Mouse (Mus musculus) left cerebral cortex, adult 18-20 months (tissue): ENCODE data around the gene Fhod1. TPM values are rescaled to one million over a fixed set of nuclear protein-coding genes. Genes with fewer than 3 reads are reported as not detected.

Experiments used
- DNase-seq, 2 experiments: peaks; one replicate each; pipeline ENCODE4 v3.0.0; 2021 to 2022; ENCODE audit warnings: low spot score in 2 of 2, mixed read lengths in 1 of 2
- long read RNA-seq, 2 experiments: library from polyadenylated mRNA; stranded (forward); transcript quantifications; one replicate each; pipeline ENCODE4 v2.0.0; 2021
- total RNA-seq, 2 experiments: library from RNA; stranded (reverse); gene quantifications; 2 replicates each; pipeline ENCODE4 v1.2.3; 2021

The Fhod1 gene
- total RNA-seq, result 1 to 10 TPM; 3.1 to 3.3 TPM
- long read RNA-seq, experiment 1, partial matches to known transcripts, result 0 of 2 reads
- long read RNA-seq, experiment 1, other reads (novel, unspliced or antisense), result 2 of 2 reads
- long read RNA-seq, experiment 2, partial matches to known transcripts, result 3 of 3 reads
- long read RNA-seq, experiment 2, other reads (novel, unspliced or antisense), result 0 of 3 reads

DNA sequence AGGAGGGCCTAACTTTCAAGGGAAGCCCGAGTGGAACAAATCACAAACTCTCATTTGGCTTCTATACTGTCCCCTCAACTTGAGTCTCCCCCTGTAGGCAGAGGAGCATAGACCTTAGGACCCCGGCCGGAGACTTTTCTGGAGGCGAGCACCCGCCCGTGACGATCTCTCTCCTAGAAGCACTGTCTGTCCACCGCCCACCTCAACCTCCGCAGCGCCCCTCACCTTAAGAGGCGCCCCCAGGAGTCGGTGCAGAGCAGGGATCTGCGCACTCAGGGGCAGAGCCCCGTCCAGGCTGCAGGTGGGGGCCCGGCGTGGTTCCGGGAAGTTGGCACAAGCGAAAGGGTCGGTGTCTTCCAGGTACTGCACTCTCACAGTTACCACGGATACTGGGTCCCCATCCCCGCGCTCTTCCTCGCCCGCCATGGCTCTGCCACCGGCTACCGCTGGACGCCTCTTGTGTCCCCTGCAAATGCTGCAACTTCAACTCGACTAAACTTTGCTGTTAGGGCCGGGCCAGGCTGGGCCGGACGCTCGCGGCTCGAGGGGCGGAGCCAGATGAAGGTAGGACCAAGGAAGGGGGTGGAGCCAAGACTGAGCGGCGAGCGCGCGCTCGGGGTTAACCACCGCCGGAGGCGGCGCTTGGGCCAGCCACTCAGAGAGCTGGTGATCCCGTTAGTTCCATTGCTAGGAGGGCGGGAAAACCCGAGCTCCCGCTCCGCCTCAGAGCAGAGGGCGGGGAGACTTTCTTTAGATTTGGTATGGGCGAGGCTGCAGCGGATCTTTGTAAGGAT, at the start of gene Fhod1:
Gene Fhod1 (minus strand): TSS at position 526 of the 794 bp plus-strand sequence.
- DNase-seq, result peak; percentile 83 to 89

DNA sequence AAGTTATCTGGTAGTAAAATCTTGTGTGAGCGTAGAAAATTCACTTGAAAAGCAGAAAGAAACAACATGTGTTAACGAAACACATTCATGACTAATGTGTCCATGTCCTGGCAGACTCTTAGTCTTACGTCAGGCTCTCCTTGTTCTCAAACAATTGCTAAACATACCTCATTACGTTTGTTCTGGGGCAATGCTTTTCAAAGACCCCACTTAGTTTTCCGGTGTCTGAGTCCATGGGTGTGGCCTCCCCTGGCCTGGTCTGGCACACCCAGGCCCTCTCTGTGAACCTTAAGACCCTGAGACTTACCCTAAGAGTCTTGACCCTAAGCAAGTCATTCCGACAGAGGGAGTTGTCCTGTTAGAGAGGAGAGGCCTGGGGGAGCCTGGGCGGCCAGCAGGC, 46.2 kb upstream of the Fhod1 start:
- no peak for DNase-seq

DNA sequence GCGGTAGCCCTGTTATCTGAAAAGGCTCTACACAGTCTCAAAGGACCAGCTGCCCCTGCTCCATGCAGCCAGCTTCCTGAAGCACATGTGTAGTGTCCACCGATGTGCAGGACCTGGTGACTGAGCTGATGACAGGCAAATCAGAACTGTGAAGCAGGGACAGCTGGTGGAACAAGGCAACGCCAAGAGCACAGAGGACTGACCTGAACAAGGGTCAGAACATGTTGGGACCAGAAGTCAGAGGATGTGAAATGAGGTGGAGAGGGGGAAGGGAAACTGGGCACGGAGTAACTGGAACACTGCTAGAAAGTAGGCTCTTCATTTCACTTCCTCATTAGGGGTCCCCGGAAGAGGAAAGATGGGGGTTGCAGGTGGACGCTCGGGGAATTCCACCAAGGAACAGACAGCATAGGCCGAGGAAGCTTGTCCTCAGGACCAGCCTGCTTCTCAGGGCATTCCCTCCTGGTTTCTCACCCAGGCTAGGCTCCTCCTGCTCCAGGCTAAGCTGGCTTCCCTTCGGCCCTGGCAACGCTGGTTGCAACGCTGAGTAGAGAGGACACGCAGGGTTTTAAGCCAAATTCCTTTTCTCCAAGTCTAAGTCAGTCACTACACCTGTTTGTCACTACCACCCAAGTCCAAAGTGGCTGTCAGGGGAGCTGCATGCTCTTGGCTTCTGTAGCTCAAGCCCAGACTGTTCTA, 45.5 kb upstream of the Fhod1 start:
- no peak for DNase-seq

DNA sequence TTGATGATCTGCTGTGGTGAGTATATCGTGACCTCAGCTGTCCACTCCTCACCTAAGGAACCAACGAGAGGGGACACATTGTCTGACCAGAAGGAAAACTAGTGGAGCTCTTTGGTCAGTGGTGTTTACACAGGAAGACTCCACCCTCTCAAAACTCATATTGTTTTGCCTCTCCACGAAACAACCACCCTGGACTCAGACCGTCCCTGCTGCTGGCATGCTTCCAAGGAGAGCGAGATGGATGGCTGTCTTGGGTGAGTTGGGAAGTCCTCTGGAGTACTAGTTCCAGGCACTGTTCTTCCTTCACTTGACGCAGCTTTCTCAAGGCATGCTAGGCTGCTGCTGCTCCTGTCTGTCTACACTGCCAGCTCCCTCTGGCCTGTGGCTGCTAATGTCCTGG, 41.3 kb upstream of the Fhod1 start:
- no peak for DNase-seq

DNA sequence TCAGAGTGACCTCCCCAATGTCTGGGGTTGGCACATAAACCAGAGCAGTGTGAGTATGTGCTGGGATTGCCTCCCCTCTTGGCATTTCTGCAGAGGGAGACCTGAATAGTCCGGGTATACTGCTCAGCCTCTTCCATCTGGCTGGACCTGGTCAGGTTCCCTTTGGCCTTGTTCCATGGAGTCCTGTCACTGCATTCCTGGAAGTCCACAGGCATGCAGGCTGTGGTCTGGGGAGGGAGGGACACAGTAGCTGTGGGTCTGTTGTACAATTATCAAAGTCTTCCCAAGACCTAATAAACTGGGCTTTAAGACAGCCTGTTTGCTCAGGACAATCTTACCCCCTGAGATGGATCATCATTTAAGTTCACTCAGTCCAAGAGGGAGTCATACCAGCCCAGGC, 39.4 kb upstream of the Fhod1 start:
- DNase-seq, result no peak

DNA sequence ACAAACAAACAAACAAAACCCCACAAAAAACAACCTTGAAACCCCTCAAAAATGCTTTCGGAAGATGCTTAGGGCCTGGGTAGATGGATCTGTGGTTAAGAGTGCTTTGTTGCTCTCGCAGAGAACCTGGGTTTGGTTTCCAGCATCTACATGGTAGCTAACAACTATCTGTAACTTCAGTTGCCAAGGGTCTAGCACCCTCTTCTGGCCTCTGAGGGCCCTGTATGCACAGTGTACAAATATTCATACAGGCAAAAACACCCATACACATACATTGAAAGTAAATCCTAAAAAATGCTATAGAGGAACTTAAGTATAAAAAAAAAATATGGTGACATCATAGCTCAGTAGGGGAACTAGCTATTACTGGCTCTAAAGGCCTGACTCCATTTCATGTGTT, 36.3 kb upstream of the Fhod1 start:
- no peak for DNase-seq

DNA sequence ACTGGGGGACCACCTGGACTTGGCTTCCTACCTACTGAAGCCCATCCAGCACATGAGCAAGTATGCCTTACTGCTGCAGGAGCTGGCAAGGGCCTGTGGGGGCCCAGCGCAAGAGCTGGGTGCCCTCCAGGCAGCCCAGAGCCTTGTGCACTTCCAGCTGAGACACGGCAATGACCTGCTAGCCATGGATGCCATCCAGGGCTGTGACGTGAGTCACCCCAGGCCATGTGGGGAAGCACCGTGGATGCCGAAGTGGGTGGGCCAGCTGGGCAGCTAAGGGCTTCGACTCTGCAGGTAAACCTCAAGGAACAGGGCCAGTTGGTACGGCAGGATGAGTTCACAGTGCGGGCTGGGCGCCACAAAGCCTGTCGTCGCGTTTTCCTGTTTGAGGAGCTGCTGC, 32.6 kb upstream of the Fhod1 start:
- no peak for DNase-seq

DNA sequence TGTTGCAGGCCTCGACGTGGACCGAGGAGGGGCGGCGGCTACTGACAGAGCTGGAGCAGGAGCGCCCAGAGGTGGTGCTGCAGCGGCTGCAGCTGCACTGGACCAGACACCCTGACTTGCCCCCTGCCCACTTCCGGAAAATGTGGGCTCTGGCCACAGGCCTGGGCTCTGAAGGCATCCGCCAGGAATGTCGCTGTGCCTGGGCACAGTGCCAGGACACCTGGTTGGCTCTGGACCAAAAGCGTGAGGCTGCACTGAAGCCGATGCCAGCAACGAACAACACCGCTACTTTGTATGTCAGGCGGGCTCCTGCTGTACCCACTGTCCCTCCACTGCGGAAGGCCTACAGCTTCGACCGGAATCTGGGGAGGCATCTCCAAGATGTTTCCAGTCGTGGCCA, 30.9 kb upstream of the Fhod1 start:
- DNase-seq, result no peak

DNA sequence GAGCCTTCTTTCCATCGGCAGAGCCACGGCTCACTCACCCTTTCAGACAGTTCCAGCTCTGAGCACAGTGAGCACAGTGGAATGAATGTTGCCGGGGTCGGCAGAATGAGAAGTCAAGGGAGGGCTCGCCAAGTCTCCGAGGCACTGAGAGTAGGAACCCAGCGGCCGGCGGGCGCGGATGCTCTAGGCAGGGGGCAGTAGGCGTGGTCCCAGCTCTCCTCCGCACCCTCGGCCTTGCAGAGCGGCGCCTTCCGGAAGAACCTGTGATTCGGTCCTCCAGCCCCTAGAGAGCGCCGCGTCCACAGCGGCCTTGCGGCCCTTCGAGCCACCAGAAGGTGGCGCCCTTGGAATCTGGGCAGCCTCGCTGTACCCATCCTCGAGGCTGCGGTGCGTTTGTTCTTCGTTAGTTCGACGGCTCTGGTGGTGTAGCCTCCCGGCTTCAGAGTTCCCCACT, 26.8 kb upstream of the Fhod1 start:
- DNase-seq, result no peak

DNA sequence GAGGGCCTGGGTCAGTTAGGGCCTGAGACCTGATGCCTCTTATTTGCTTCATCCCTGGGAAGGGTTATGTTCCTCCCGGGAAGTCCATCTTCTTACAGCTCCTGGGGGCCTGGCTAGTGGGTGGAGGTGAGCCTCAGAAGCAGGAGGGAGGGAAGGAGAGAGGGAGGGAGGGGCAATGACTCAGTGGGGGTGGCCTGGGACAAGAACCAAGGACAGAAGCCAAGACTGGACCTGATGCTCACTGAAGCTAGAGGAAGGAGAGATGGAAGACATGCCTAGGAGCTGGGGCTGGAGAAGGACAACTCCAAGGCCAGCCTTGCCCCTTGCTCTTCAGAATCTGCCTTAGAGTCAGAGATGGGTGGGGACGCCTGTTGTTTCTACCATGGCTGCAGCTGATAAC, 25.3 kb upstream of the Fhod1 start, which contains the start of gene Plekhg4:
Gene Plekhg4 (plus strand): TSS at position 243 of the 400 bp plus-strand sequence.
- no peak for DNase-seq

DNA sequence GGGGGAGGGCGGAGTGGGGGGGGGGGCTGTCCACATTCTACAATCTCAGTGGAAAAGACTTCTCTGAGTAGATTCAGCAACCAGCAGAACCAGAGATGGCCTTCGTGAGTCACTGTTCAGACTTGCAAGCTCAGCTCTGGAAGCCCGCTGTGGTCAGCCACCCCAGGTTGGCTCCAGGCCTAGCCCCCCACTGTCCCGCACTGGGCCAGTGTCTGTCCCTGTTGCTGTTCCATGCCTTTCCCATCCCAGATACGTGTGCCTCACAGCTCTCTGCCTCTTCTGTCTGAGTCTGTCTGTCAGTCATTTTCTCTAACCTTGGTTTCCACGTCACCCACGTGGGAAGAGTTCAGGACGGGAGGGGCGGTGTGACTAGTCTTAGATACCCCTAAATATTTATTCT, 24.7 kb upstream of the Fhod1 start:
- no peak for DNase-seq

DNA sequence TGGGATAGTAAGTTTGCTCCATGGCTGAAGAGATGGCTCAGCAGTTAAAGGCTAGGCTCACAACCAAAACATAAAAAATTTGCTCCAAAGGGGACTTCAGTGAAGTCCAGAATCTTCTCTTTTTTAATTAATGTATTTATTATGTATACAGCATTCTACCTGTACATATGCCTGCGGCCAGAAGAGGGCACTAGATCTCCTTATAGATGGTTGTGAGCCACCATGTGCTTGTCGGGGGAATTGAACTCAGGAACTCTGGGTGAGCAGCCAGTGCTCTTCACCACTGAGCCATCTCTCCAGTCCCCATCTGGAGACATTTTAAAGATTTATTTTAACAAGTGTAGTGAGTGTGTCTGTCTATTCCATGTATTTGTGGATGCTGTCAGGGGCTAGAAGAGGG, 19.4 kb upstream of the Fhod1 start:
- no peak for DNase-seq

DNA sequence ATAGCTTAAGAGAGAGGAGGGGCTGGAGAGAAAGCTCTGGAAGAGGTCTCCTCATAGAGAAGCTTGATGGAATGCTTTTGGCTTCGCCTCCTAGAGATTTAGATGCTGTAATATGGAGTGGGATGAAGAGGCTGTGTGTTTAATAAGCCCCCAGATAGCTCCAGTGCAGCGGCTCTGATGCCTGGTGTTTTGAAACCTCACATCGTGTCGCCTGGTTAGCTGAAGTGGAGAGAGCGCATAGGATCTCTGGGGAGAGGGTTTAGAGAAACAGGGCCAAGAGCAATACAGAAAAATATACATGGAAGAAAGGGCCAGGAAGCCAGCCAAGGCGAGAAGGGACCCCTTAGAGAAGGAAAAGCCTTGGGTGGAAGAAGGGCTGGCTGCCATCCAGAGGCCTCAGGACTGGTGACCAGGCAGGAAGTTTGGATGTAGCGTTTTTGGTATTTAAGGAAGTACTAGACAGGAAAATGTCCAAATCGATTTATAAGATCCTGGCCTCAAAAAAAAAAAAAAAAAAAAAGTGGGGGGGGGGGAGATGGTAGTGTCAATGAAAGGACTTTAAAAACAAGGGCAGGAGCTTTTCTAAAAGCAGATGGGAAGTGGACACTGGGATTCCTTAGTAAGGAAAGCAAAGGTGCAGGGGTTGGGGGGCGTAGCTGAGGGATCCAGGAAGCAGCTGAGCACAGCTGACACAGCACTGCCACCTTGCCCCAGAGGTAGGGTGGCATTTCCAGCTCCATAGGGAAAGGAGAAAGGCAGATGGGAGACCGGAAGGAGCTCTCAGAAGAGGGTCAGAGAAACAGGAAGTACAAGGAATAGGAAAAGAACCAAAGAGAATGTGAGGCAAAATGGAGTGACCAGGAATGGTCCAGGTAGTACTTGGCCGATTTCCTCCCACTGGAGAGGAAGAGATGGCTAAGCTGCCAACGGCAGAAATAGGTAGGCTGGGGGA, 14.3 kb upstream of the Fhod1 start:
- DNase-seq, result no peak

DNA sequence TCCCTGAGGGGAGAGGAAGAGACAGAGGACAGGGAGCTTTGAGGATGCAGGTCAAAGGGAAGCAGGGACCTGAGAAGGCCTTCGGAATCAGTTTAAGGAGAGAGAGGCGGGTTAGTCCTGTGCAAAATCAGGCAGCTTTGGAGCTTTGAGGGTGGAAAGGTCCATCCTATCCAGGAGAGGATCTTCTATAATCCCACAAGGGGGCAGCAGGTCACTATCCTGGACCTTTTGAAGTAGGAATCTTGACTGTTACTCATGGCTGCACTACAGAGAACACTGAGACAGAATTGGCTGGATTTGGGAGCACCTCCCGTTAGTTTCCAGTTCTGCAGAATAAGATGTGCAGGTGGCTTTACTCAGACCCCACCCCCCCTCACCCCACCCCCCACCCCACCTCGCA, 11.9 kb upstream of the Fhod1 start:
- no peak for DNase-seq

DNA sequence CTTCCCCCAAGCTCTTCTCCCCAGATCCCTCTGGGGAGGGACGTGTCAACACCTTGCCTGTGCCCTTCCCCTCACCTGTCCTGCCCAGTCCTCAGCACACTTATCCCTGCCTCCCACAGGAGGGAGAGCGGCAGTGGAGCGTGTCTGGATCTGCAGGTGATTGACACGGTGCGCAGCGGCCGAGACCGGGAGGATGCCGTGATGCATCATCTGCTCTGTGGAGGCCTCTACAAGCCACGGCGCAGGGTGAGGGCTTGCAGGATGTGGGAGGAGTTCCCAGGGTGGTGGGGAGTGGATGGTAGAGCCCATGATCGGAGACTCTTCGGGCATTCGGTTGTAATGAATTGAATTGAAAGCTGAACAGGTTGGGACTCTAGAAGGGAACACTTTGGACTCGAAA, 11.5 kb upstream of the Fhod1 start:
- no peak for DNase-seq

DNA sequence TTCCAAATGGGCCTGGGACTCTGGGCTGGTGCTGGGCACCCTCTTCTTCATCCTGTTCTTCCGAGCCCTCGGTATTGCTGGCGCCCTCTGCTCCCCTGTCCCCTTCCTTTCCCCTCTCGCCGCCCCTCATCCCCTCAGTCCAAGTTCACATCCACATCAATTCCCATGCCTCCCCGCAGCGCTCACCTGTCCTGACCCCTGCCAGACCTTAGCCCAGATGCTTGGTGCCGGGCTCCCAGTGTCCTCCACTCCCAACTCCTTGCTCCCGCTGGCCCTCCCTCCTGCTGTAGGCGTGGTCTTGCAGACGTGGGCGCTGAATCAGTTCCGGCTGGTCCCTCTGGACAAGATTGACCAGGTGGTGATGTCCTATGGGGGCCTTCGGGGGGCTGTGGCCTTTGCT, 8.9 kb upstream of the Fhod1 start:
- DNase-seq, result no peak

DNA sequence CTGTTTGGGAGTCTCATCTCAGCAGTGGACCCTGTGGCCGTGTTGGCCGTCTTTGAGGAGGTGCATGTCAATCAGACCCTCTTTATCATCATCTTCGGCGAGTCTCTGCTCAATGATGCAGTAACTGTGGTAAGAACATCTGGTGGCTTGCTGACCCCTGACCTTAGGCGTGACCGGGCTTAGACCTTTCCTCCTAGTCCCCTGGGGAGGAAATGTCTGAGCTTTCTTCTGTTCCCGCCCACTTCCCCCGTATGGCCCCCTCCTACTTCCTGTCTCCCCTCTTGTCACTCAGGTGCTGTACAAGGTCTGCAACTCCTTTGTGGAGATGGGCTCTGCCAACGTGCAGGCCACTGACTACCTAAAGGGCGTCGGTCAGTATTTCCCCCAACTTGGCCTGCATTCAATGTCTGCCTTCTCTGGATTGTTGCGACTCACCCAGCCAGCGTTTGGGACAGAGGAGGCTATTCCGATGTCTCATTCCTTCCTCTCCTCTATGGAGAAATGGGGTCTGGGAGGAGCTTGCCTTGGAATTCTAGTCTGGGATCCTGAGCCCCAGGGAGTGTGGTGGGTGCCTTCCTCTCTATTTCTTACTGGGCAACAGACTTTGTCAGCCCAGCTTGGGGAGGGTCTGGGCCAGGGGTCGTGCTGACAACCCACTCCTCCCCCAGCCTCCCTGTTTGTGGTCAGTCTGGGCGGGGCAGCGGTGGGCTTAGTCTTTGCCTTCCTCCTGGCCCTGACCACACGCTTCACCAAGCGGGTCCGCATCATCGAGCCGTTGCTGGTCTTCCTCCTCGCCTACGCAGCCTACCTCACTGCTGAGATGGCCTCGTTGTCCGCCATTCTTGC, 7.6 kb upstream of the Fhod1 start:
- no peak for DNase-seq

DNA sequence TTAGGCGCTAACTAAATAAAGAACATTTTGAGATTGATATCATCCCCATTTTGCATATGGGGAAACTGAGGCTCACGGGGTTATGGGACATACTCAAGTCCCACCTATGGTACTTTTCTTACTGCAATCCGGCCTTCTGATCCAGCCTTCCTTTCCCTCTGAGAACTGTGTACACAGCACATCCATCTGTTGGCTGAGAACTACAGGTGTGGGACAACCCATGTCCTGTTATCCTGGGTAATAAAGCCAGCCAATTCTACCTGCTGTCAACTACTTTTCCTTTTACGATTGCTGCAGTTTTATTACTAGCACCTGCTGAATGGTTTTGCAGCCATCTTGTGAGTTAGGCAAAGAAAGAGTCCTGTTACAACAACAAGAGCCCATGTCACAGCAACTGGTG, 6.8 kb upstream of the Fhod1 start:
- DNase-seq, result no peak

DNA sequence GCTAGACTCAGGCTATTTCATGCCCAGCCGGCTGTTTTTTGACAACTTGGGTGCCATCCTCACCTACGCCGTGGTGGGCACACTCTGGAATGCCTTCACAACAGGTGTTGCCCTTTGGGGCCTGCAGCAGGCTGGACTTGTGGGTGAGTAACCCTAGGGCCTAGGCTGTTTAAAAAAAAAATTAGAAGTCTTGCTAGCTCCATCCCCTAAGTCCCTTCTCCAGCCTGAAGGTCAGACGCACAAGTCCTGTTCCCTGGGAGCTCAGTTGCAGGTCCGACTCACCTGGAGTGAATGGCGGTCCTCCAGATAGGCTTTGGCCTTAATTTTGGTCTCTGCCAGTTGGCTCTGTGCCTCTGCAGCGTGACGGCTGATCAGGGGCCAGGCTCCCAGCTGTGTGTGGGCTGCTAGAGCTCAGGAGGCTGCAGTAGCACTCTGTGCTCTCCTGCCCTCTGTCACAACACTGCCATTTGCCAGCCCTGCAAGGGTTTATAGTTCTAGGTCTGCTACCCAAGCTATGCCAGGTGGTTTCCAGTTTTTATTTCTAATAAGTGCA, 5.9 kb upstream of the Fhod1 start:
- no peak for DNase-seq

DNA sequence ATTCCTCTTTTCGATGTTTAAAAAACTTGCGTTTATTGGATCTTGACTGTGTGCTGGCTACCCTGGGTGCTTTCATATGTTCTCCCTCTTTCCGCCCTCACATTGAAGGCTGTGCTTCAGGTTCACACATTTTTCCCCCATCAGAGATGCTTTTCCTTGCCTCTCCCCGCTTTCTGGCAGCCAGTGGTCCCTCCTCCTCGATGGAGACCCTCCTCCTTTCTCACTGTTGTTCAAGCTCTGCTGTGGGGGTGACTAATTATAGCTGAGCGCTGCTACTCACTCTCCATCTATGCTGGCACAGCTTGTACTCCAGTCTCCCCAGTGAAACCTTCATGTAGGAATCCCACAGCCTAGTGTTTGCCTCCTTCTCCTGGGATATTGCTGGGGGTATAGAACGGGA, 2.4 kb upstream of the Fhod1 start:
- peak in 1 of 2 experiments; percentile 18 for DNase-seq
